Mouse (Mus musculus): ENCODE measurements around the gene Hist1h3b.
A peak's percentile ranks its signal among the peaks of the same experiment; 100 is the strongest.
"Not testable (repeated sequence)": the region's sequence is repeated elsewhere in the genome, so short reads cannot be mapped to it uniquely, and the experiment has no call there.

Gene Hist1h3b

GRCm38 (mm10) chr13:23752067-23752741, at the start of gene Hist1h3b:
Hist1h3b (plus strand) TSS chr13:23752267.
- DNase-seq (ENCODE audit: low read depth), result peak; percentile 100

GRCm38 (mm10) chr13:23702801-23703200, 49.3 kb upstream of the Hist1h3b start:
- DNase-seq (ENCODE audit: low read depth), result not testable (repeated sequence)

GRCm38 (mm10) chr13:23705751-23706356, 46.2 kb upstream of the Hist1h3b start:
- DNase-seq (ENCODE audit: low read depth), result no peak

DNA sequence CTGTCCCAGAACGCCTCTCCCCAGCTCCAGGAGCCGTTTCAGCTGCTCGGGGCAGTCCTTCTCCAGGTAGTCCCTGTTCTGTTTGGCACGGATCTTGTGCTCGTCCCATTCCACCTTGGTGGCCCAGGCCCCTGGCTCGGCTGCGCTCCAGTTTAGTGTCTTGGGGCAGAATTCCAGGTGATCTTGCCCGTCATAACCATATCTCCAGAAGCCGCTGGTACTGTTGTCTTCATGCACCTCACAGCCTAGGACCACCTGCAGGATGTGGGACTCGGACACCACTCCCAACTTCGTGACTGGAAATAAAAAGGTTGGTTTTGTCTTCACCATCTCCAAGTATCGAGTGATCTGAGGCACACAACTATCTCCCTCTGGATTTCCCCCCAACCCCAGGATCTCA, 45.3 kb upstream of the Hist1h3b start:
- no peak for DNase-seq (ENCODE audit: low read depth)

- DNase-seq (ENCODE audit: low read depth), result no peak
Measured at GRCm38 (mm10) chr13:23708041-23708440, 44.0 kb upstream of the Hist1h3b start.

- no peak for DNase-seq (ENCODE audit: low read depth)
Measured at GRCm38 (mm10) chr13:23708654-23709053, 43.4 kb upstream of the Hist1h3b start.

GRCm38 (mm10) chr13:23709714-23710373, 42.2 kb upstream of the Hist1h3b start:
- DNase-seq (ENCODE audit: low read depth), result no peak

- peak; percentile 63 for DNase-seq (ENCODE audit: low read depth)
Measured at GRCm38 (mm10) chr13:23710374-23711089, 41.5 kb upstream of the Hist1h3b start, which contains the start of gene Hfe. Hfe (minus strand) TSS chr13:23710854.

DNA sequence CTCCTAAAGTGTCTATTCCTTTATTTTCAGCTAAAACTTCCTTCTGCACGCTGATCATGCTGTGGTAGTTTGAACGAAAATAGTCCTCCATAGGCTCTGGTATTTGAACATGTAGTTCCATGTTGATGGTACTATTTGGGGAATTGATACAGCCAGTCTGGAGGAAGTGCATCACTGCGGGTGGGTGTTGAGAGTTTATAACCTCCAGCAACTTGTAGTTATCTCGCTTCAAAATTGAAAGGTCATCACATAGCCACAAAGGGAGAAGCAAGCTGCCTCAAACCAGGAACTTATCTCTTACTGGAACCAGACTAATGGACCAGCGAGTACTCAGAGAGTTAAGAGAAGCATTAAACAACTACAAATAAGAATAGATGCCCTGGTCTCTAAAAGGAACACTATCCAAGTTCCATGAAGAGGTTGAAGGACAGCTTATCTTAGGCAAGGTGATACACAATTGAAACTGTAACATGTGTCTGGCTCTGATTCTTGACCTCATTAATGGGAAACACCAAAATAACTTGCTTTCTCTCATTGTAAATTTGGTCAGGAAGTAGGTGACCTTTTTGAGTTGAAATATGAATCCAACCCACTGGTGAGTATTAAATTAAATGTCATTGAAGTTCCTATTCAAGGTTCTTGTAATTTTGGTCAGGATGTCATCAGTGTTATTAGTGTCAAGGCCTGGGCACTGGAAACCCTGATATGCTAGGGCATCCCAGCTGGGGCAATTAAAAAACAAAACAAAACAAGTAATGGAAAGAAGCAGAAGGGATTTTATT, 35.6 kb upstream of the Hist1h3b start:
- DNase-seq (ENCODE audit: low read depth), result no peak

DNA sequence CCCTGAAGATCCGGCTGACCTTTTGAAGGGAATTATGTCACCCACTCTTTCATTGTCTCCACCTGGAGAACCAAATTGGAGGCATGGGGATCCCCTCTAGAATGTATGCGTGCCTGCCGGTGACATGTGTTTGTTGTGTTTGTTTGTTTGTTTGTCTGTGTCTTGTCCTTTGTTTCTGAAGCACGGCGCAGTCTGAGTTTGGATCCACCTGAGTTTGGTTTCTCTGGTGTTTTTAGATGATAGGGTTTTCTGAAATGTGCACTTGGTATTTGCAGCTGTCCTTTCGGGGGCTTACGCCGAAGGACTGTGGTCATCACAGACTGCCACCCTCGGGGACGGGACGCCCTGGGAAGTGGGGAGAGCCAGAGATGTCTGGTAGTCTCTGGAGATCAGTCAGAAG, 34.9 kb upstream of the Hist1h3b start:
- DNase-seq (ENCODE audit: low read depth), result no peak

DNA sequence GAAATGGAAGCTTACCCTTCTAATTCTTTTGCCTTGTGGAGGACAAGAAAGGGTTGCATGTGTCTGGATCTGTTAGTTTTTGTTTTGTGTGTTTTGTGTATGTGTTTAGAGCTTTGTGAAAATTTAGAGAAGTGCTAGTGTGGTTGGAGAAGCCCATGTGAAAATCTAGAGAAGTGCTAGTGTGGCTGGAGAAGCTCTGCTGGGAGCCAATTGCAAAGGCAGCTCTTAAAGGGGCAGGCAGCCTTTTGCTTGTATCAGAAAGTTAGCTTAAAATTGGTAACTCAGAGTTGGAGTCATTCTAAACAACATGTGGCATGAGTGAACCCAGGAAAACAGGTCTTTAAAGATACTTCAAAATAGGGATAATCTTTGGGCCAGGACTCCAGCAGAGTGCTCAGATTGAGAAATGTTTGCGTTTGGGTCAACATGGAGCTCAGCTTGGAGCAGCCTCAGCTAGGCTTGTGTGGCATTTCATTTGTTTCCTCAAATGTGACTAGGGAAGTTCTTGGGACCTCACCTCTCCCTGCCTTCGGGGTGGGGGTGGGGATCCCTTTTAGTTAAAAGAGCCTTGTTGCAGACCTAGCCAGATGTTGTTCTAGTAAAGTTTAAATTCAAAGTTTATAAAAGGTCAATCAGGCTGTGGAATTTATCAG, 34.3 kb upstream of the Hist1h3b start:
- DNase-seq (ENCODE audit: low read depth), result not testable (repeated sequence)

GRCm38 (mm10) chr13:23724239-23724638, 27.8 kb upstream of the Hist1h3b start:
- DNase-seq (ENCODE audit: low read depth), result no peak

DNA sequence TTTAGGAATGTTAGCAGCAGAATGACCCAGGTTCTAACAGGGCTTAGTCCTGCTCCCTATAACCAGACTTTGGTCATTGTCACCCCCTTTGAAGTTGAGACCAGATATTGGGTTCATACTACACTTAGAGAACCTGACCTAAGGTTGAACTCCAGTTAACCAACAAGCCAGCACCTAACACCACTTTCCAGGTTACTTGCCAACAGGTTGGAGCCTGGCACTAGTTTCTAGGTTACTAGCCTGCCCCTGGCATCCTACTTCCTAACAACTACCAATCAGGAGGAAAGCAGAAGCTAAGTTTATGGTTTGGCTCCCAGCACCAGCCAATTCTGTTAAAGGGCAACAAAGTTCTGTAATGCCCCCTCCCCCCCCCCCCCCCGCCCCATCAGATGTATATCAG, 26.9 kb upstream of the Hist1h3b start:
- DNase-seq (ENCODE audit: low read depth), result no peak

GRCm38 (mm10) chr13:23728472-23729191, 23.4 kb upstream of the Hist1h3b start:
- DNase-seq (ENCODE audit: low read depth), result no peak

DNA sequence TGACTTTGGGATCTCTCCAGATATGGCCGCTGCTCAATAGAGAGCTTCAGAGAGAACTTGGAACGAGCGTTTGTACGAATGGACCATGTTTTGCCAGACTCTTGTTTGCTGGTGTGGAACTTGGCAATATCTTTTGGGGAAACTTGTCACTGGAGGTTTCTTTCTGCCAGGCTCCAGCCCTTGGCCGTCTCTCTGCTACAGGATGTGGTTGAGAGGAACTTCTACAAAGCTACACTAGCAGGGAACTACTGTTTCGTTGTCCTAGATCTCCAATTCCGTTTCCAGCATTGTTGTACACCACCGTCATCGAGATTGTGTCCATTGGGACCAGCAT, 22.9 kb upstream of the Hist1h3b start:
- no peak for DNase-seq (ENCODE audit: low read depth)

DNA sequence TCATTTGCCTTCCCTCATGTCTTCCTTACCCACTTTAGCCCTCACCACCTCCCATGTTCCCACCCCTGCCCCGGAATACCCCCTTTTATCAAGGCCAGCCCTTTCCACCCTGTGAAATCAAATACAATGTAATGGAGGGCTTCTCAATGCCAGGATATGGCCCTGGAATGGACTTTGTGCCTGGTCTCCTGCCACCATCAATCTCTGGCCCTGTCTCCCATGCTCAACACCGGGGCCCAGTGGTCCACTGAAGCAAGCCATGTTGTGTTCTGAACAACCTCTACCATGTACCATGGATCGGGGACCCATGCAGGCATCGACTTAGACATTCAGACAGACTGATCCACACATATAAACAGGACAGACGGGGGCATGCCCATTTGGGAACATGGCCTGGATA, 22.4 kb upstream of the Hist1h3b start:
- DNase-seq (ENCODE audit: low read depth), result no peak

DNA sequence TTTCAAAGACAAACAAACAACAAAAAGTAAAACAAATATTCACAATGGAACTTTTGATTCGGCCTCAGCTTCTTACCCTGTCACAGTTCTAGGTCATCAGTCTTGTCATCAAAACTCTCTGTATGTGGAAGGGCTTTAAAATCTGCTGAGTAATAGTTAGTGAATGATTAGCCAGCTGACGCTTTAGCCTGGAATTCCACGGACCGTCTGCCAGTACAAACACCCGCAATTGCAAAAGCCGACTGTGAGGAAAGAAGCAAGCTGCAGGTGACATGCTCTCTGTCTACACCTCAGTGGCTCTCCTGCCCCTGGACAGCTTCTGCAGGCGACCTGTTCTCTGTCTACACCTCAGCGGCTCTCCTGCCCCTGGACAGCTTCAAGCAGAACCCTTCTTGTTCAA, 21.6 kb upstream of the Hist1h3b start:
- DNase-seq (ENCODE audit: low read depth), result no peak

- peak; percentile 81 for DNase-seq (ENCODE audit: low read depth)
Measured at GRCm38 (mm10) chr13:23732156-23732804, 19.8 kb upstream of the Hist1h3b start.

GRCm38 (mm10) chr13:23737091-23737490, 15.0 kb upstream of the Hist1h3b start:
- no peak for DNase-seq (ENCODE audit: low read depth)

DNA sequence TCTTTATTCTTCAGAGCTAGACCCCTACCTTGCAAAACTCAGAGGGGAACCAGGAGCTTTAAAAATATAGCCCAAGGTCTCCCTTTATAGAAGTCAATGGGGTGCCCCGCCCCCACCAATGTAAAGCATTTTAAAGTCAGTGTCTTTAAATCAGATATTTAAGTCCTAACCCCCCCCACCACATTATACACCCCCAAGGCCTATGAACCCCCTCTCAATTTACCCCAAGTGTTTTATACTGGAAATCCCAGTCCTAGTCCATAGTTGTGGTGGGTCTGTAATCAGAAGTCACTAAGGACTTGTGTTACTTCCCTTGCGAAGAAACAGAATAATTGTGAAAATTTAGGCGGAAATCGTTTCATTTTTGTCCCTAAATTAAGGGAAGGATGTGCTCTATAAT, 14.0 kb upstream of the Hist1h3b start:
- peak; percentile 77 for DNase-seq (ENCODE audit: low read depth)

Measured in 416B (cell line).